Mouse (Mus musculus): Measurements from ENCODE around the gene Slc12a3. TPM values are rescaled to one million over a fixed set of nuclear protein-coding genes. Genes with fewer than 3 reads are reported as not detected.
"Not testable (repeated sequence)": the region's sequence is repeated elsewhere in the genome, so short reads cannot be mapped to it uniquely, and the experiment has no call there.

The Slc12a3 gene
- polyA plus RNA-seq, 1 experiment = 1.4 TPM

DNA sequence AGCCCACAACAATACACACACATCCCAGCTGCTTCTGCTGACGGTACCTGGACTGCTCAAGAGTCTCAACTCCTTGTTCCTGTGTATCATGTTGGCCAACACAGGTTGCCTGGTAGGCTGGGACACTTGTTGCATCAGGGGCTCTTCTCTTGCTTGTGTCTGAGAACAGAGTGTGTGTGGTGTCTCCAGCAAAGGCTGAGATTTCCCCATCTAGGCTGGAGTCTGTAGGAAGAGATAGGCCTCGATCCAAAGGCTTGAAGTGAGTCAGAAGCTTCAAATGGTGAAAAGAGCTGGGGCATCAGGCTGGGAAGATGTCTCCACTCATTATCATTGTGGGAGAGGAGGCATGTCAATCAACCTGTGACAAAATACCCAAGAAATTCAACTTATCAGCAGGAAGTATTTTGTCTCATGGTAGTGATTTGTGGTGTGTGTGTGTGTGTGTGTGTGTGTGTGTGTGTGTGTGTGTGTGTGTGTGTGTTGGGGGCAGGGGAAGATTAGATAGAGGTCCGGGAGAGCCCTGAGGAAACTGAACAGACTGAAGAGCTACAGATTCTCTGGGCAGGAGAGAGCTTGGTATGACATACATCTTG, 70.5 kb downstream of the Slc12a3 start:
- Histone ChIP-seq H3K4me1 (ENCODE audit: control insufficient read depth, insufficient read depth, low read length) (no peaks in the 10 kb centered on the region; the same call in 1 of the 2 replicates), H3K36me3 (ENCODE audit: control insufficient read depth, insufficient read depth, low read length) (peaks cover 1% of the 10 kb centered on the region), H3K4me3 (ENCODE audit: control insufficient read depth, low read depth, low read length) (no peak overlapping the region), H3K27me3 (ENCODE audit: control insufficient read depth, insufficient read depth, low read length) (no peaks in the 10 kb centered on the region), H3K27ac (ENCODE audit: control insufficient read depth, insufficient read depth, low read depth, low read length) (no peak overlapping the region)
- TF ChIP-seq CTCF (IDR thresholded peaks at IDR 0.05; ENCODE audit: control insufficient read depth, insufficient read depth, insufficient replicate concordance, low read depth, low read length) = no peak
- no peak for TF ChIP-seq POLR2A (IDR thresholded peaks at IDR 0.05; ENCODE audit: control insufficient read depth, low read depth, low read length)

DNA sequence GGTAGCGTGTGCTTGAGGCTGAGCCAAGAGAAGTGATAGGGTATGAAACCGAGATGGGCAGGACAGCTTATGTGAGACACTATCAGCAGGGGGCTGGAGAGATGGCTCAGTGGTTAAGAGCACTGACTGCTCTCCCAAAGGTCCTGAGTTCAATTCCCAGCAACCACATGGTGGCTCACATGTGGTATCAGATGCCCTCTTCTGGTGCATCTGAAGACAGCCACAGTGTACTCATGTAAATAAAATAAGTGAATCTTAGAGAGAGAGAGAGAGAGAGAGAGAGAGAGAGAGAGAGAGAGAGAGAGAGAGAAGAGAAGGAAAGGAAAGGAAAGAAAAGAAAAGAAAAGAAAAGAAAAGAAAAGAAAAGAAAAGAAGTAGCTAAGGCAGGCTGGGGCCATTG, 71.0 kb downstream of the Slc12a3 start:
- H3K4me3 ChIP-seq (ENCODE audit: control insufficient read depth, low read depth, low read length); H3K27ac ChIP-seq (ENCODE audit: control insufficient read depth, insufficient read depth, low read depth, low read length); H3K36me3 ChIP-seq (ENCODE audit: control insufficient read depth, insufficient read depth, low read length); H3K4me1 ChIP-seq (ENCODE audit: control insufficient read depth, insufficient read depth, low read length); H3K27me3 ChIP-seq (ENCODE audit: control insufficient read depth, insufficient read depth, low read length): not testable (repeated sequence)

DNA sequence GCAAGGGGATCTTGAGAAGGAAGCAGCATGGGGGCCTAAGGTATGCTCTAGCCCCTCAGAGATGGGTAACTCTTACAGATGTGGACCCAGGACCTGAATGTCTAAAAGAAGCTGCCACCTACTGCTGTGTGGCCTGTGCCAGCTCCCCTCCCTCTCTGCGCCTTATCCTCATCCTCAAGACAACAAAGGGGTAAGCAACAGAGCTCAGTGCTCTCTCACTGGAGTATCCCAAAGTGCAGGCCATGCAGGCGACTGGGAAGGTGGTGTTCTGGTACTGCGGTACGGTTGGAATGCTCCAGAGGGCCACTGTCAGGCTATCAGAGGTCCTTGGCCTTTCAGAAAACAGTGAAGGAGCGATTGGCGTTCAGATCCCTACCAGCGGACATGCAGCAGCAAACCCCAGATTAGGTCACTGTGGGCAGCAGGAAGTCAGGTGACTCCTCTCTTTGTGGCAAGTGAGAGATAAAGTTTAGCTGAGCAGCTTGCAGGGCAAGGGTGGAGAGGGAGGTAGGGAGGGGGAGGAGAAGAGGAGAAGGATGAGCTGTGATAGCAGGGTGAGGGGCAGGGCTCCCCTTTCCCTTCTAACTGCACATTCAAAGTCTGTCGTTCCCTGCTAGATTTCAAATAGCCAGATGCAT, 79.6 kb downstream of the Slc12a3 start:
- TF ChIP-seq POLR2A (IDR thresholded peaks at IDR 0.05; ENCODE audit: control insufficient read depth, low read depth, low read length) = no peak
- TF ChIP-seq CTCF (IDR thresholded peaks at IDR 0.05; ENCODE audit: control insufficient read depth, insufficient read depth, insufficient replicate concordance, low read depth, low read length) = no peak
- peaks cover 2% of the 10 kb centered on the region; the same call in 1 of the 2 replicates for H3K4me1 ChIP-seq (ENCODE audit: control insufficient read depth, insufficient read depth, low read length)

DNA sequence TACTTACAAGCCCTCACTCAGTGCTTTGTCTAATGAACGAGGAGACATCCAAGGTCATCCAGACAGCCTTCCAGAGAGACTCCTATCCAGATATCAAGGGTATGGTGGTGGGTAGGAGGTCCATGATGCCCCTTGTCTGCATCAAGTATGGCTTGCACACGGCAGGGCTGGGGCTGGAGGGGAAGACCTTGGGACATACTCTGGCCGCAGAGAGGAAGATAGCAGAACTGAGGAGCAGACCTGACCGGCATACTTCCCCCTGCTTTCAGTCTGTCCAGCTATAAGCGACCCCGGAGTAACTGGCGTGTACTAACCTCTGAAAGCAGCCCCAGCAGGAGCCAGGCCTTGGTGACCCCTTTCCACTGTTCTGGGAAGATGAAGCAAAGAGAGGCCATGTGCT, 80.5 kb downstream of the Slc12a3 start:
- TF ChIP-seq POLR2A (IDR thresholded peaks at IDR 0.05; ENCODE audit: control insufficient read depth, low read depth, low read length) = no peak
- no peak for TF ChIP-seq CTCF (IDR thresholded peaks at IDR 0.05; ENCODE audit: control insufficient read depth, insufficient read depth, insufficient replicate concordance, low read depth, low read length)
- Histone ChIP-seq H3K4me3 (ENCODE audit: control insufficient read depth, low read depth, low read length) (no peak overlapping the region), H3K27ac (ENCODE audit: control insufficient read depth, insufficient read depth, low read depth, low read length) (no peak overlapping the region), H3K27me3 (ENCODE audit: control insufficient read depth, insufficient read depth, low read length) (no peaks in the 10 kb centered on the region), H3K4me1 (ENCODE audit: control insufficient read depth, insufficient read depth, low read length) (peaks cover 2% of the 10 kb centered on the region; the same call in 1 of the 2 replicates), H3K36me3 (ENCODE audit: control insufficient read depth, insufficient read depth, low read length) (no peaks in the 10 kb centered on the region)

More for the DNA sequence above, 79.6 kb downstream of the Slc12a3 start:
- H3K27ac ChIP-seq (ENCODE audit: control insufficient read depth, insufficient read depth, low read depth, low read length) = no peak overlapping the region
- no peak overlapping the region for H3K4me3 ChIP-seq (ENCODE audit: control insufficient read depth, low read depth, low read length)
- no peaks in the 10 kb centered on the region for H3K27me3 ChIP-seq (ENCODE audit: control insufficient read depth, insufficient read depth, low read length)
- no peaks in the 10 kb centered on the region for H3K36me3 ChIP-seq (ENCODE audit: control insufficient read depth, insufficient read depth, low read length)

DNA sequence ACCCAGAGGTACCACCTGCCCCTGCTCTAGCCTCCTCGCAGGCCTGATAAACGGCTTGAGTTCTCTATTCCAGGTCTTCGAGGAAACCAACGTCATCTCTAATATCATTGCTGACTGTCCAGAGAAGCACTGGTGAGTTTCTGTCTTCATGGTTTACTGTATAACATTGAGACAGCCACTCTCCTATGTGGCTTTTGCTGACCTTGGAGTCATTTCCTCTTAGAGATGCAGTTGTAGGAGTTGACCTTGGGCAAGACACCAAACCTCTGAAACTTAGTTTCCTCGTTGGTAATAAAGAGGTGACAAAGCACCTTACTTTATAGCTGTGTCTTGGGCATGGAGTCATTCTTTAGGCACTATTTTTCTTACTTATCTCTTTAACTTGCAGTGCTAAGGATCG, 83.5 kb downstream of the Slc12a3 start:
- TF ChIP-seq POLR2A (IDR thresholded peaks at IDR 0.05; ENCODE audit: control insufficient read depth, low read depth, low read length) (no peak), CTCF (IDR thresholded peaks at IDR 0.05; ENCODE audit: control insufficient read depth, insufficient read depth, insufficient replicate concordance, low read depth, low read length) (no peak)
- no peaks in the 10 kb centered on the region for H3K4me1 ChIP-seq (ENCODE audit: control insufficient read depth, insufficient read depth, low read length)
- H3K27me3 ChIP-seq (ENCODE audit: control insufficient read depth, insufficient read depth, low read length) = no peaks in the 10 kb centered on the region

DNA sequence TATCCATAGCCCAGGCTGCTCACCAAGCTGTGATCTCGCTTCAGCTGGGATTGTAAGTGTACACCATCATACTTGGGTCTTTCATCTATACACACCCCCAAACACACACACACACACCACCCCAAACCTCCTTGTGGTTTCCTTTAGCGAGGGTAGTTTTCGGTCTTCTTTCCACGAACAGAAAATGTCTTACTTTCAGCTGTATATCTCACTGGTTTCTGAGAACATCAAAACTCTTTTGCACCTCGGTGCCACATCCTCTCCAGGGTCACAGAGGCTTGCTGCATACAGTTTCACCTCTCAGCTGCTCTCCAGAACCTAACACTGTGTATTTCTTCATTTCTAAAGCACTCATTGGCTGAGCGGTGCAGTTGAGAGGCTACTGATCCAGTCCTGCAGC, 84.5 kb downstream of the Slc12a3 start:
- H3K4me3 ChIP-seq (ENCODE audit: control insufficient read depth, low read depth, low read length) = no peak overlapping the region
- no peak overlapping the region for H3K27ac ChIP-seq (ENCODE audit: control insufficient read depth, insufficient read depth, low read depth, low read length)
- H3K4me1 ChIP-seq (ENCODE audit: control insufficient read depth, insufficient read depth, low read length) = no peaks in the 10 kb centered on the region
- H3K36me3 ChIP-seq (ENCODE audit: control insufficient read depth, insufficient read depth, low read length) = no peaks in the 10 kb centered on the region
- no peaks in the 10 kb centered on the region for H3K27me3 ChIP-seq (ENCODE audit: control insufficient read depth, insufficient read depth, low read length)
- no peak for TF ChIP-seq CTCF (IDR thresholded peaks at IDR 0.05; ENCODE audit: control insufficient read depth, insufficient read depth, insufficient replicate concordance, low read depth, low read length)
- no peak for TF ChIP-seq POLR2A (IDR thresholded peaks at IDR 0.05; ENCODE audit: control insufficient read depth, low read depth, low read length)

More for the DNA sequence above, 83.5 kb downstream of the Slc12a3 start:
- no peak overlapping the region for H3K4me3 ChIP-seq (ENCODE audit: control insufficient read depth, low read depth, low read length)
- H3K36me3 ChIP-seq (ENCODE audit: control insufficient read depth, insufficient read depth, low read length) = no peaks in the 10 kb centered on the region
- H3K27ac ChIP-seq (ENCODE audit: control insufficient read depth, insufficient read depth, low read depth, low read length) = no peak overlapping the region

DNA sequence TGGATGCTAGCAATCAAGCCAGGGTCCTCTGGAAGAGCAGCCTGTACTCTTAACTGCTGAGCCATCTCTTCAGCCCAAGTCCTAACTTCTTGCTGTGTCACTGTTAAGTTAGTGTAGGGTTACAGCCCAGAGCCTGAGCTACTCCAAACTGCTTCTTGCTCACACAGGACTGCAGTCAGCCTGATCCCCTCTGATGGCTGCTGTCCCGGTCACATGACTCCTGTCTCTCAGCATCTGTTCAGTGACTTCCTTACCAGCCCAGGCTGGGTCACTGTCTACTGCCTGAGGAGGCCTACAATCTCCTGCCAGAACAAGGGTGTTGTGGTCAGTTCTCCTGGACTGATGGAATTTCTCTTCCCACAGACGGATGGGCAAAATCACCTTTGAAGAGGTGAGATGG, 86.2 kb downstream of the Slc12a3 start:
- TF ChIP-seq POLR2A (IDR thresholded peaks at IDR 0.05; ENCODE audit: control insufficient read depth, low read depth, low read length) (no peak), CTCF (IDR thresholded peaks at IDR 0.05; ENCODE audit: control insufficient read depth, insufficient read depth, insufficient replicate concordance, low read depth, low read length) (no peak)
- H3K4me3 ChIP-seq (ENCODE audit: control insufficient read depth, low read depth, low read length) = no peak overlapping the region
- H3K36me3 ChIP-seq (ENCODE audit: control insufficient read depth, insufficient read depth, low read length) = no peaks in the 10 kb centered on the region
- H3K27ac ChIP-seq (ENCODE audit: control insufficient read depth, insufficient read depth, low read depth, low read length) = no peak overlapping the region
- H3K27me3 ChIP-seq (ENCODE audit: control insufficient read depth, insufficient read depth, low read length) = no peaks in the 10 kb centered on the region
- H3K4me1 ChIP-seq (ENCODE audit: control insufficient read depth, insufficient read depth, low read length) = no peaks in the 10 kb centered on the region

Other genes starting within 250 kb of the Slc12a3 start
- 38.0 and 39.9 TPM in 2 replicates for gene Bbs2, start 230.3 kb upstream of the Slc12a3 start, polyA plus RNA-seq (2012; rRNA removed)
- gene Mt4, start 192.0 kb upstream of the Slc12a3 start, polyA plus RNA-seq (2012; rRNA removed) = not detected in 2 replicates
- 6.3 and 9.4 TPM in 2 replicates for gene Mt3, start 176.6 kb upstream of the Slc12a3 start, polyA plus RNA-seq (2012; rRNA removed)
- gene Mt2, start 156.5 kb upstream of the Slc12a3 start, polyA plus RNA-seq (2012; rRNA removed) = 232 and 277 TPM in 2 replicates
- 1,753 and 1,911 TPM in 2 replicates for gene Mt1, start 150.1 kb upstream of the Slc12a3 start, polyA plus RNA-seq (2012; rRNA removed)
- gene Nup93, start 114.6 kb upstream of the Slc12a3 start, polyA plus RNA-seq (2012; rRNA removed) = 24.9 and 27.1 TPM in 2 replicates
- 227 and 245 TPM in 2 replicates for gene Herpud1, start 57.2 kb downstream of the Slc12a3 start, polyA plus RNA-seq (2012; rRNA removed)
- 7.3 and 8.2 TPM in 2 replicates for gene Nlrc5, start 105.2 kb downstream of the Slc12a3 start, polyA plus RNA-seq (2012; rRNA removed)
- 3.1 and 4.2 TPM in 2 replicates for gene Cpne2, start 203.8 kb downstream of the Slc12a3 start, polyA plus RNA-seq (2012; rRNA removed)

Data from testis, adult 2 months (tissue).